Mouse (Mus musculus): Measurements from ENCODE around the gene Gm11938. TPM values are rescaled to one million over a fixed set of nuclear protein-coding genes. Genes with fewer than 3 reads are reported as not detected.
"Not testable (repeated sequence)": the region's sequence is repeated elsewhere in the genome, so short reads cannot be mapped to it uniquely, and the experiment has no call there.

Gm11938 gene
- not detected in 2 replicates for polyA plus RNA-seq (2015; fragmentation: Nextera tagmentation; extraction: Ambion mirVana)

DNA sequence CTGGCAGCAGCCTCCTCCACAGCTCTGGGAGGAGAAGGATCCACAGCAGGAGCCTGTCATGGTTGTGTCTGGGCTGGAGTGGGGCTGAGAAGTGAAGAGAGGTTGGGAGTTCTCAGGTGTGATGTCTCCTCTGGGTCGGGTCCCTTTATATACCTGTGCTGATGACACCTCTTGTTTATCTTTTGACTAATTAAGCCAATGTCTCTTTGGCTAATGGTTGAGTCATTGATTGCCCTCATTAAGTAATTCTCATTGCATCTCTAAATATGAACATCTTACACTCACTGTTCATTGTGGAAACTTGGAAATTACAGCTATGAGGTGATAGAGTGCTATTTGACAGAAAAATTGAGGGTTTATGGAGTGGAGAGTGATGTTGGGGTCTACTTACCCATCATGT is at the start of gene Gm11938:
Gene Gm11938, minus strand, starts transcription at position 101 of the 400 bp plus-strand sequence.
- ATAC-seq (ENCODE audit: low read depth); H3K4me3 ChIP-seq; H3K36me3 ChIP-seq; H3K27ac ChIP-seq (replicated peaks); H3K9me3 ChIP-seq; H3K27me3 ChIP-seq; H3K4me2 ChIP-seq; H3K9ac ChIP-seq; H3K4me1 ChIP-seq (replicated peaks): not testable (repeated sequence)
- WGBS = 53% methylated on average over 1 of the region's 1 CpGs

DNA sequence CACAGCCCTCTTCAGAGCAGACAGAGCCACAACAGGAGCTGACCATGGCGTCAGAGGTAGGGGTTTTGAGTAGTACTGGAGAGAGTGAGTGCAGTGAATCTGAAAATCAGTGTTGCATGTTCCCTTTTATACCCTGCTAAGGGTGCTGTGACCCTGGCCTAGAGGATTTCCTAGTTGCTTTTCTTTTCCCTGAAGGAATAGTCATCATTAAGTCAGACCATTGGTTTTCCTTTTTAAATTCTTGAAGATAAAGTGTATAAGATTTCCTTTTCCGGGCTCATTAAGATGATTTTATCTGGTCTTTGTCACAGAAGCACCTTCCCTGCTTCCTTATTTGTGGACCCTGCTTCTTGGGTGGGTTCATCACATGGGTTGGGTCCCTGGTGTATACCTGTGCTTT is 47.0 kb upstream of the Gm11938 start, which contains the start of gene Gm11555:
Gene Gm11555, minus strand, starts transcription at position 101 of the 400 bp plus-strand sequence.
- Histone ChIP-seq H3K36me3 (no peaks in the 10 kb centered on the region), H3K4me1 (replicated peaks) (no peaks in the 10 kb centered on the region), H3K9me3 (no peaks in the 10 kb centered on the region), H3K4me2 (no peak within 1 kb of the TSS), H3K27ac (replicated peaks) (no peak within 1 kb of the TSS), H3K27me3 (no peaks in the 10 kb centered on the region), H3K9ac (no peak within 1 kb of the TSS), H3K4me3 (no peak within 1 kb of the TSS)
- WGBS = 82% methylated on average over 2 of the region's 2 CpGs
- ATAC-seq (ENCODE audit: low read depth) = no peak

DNA sequence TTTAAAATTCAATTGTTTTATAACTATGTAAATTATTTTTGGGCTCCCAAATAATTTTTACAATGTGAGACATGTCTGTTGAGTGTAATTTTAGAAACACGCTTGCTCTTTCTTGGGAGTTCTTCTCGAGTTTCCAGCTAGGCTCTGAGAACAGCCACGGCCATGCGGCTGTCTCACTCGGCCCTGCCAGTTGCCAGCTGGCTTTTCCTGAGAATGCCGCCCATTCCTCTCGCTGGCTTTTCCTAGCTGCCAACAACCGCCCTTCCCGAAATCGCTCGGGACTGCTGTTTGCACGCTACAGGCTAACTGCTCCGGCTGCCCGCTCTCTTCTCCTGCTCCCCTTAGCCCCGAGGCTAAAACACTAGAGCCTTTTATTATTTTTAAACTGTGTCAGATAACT is 43.3 kb upstream of the Gm11938 start:
- Histone ChIP-seq H3K4me2 (no peak overlapping the region), H3K4me1 (replicated peaks) (no peaks in the 10 kb centered on the region), H3K9me3 (no peaks in the 10 kb centered on the region), H3K36me3 (no peaks in the 10 kb centered on the region), H3K27ac (replicated peaks) (no peak overlapping the region), H3K4me3 (no peak overlapping the region), H3K27me3 (no peaks in the 10 kb centered on the region), H3K9ac (no peak overlapping the region)
- no peak for ATAC-seq (ENCODE audit: low read depth)
- 90% methylated on average over 15 of the region's 15 CpGs for WGBS

DNA sequence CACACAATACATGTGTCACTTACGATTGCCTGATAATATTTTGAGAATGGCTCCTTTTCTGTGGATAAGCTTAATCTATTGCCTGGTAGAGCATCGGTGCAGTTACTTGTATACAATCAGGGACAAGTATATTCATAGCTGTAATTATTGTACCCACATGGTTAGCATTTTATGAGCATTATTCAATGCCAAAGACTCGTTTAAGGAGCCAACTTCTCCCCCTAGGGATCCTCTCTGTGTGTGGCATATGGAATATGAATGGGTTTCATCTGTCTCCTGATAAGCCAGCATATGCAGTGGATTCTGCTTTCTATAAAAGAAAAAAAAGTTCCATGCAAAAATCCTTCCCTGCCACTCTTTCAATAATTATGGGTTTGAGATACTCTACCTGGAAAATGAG is 41.2 kb upstream of the Gm11938 start:
- Histone ChIP-seq H3K36me3 (no peaks in the 10 kb centered on the region), H3K4me1 (replicated peaks) (no peaks in the 10 kb centered on the region), H3K9me3 (no peaks in the 10 kb centered on the region), H3K27me3 (no peaks in the 10 kb centered on the region), H3K27ac (replicated peaks) (no peak overlapping the region), H3K4me2 (no peak overlapping the region), H3K4me3 (no peak overlapping the region), H3K9ac (no peak overlapping the region)
- ATAC-seq (ENCODE audit: low read depth) = no peak
- 60% methylated on average over 3 of the region's 3 CpGs for WGBS

DNA sequence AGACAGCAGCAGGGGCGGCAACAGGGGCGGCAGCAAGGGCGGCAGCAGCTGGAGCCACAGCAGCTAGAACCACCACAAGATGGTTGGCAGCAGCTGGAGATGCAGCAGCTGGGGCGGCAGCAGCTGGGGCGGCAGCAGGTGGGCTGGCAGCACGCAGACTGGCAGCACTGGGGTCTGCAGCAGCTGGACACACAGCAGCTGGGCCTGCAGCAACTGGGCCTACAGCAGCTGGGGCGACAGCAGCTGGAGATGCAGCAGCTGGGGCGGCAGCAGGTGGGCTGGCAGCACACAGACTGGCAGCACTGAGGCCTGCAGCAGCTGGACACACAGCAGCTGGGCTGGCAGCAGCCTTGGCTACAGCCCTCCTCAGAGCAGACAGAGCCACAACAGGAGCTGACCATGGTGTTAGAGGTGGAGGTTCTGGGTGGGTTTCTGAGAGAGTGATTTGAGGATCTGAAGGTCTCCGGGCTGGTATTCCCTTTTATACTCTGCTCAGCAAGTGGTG is 40.6 kb upstream of the Gm11938 start, which contains the start of gene Krtap4-7:
Gene Krtap4-7, minus strand, starts transcription at position 455 of the 505 bp plus-strand sequence.
- not testable (repeated sequence) for H3K27ac ChIP-seq (replicated peaks); H3K27me3 ChIP-seq; H3K4me1 ChIP-seq (replicated peaks); H3K9me3 ChIP-seq; H3K36me3 ChIP-seq; H3K9ac ChIP-seq; ATAC-seq (ENCODE audit: low read depth); H3K4me3 ChIP-seq; H3K4me2 ChIP-seq
- WGBS = 83% methylated on average over 9 of the region's 9 CpGs

DNA sequence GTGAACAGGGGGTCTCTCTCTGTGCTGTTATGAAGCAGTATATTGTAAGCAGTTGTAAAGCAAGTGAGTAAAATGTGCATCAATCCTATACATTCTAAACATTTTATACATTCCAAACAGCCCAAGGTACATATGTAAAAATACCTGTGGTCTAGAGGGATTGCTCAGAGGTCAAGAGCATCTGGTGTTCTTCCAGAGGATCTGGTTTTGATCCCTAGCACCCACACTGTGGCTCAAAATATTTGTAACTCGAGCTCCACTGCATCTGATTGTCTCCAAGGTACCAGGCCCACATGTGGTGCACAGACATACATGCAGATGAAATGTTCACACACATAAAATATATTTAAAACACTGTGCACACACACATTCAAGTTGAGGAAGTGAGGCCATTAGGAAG is 37.8 kb upstream of the Gm11938 start:
- Histone ChIP-seq H3K4me2 (no peak overlapping the region), H3K4me3 (no peak overlapping the region), H3K9me3 (no peaks in the 10 kb centered on the region), H3K27me3 (no peaks in the 10 kb centered on the region), H3K4me1 (replicated peaks) (no peaks in the 10 kb centered on the region), H3K36me3 (no peaks in the 10 kb centered on the region), H3K9ac (no peak overlapping the region), H3K27ac (replicated peaks) (no peak overlapping the region)
- 42% methylated on average over 1 of the region's 1 CpGs for WGBS
- ATAC-seq (ENCODE audit: low read depth) = no peak

DNA sequence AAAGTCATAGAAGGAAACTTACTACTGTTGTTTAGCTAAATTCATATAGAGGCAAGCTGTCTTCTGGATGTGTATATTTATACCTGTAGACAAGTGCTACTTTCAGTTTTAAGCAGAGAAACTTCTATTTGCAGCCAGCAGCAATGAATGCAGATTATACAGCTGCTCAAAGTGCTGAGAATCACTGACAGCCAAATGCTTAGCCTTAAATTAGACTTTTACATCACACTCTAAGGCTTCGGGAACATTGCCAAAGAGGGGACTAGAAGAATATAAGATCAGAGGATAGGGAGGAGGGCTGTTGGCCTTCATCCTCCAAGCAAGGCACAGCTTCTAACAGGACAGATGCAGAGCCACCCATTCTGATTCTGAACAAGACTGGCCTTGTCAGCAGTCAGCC is 34.0 kb upstream of the Gm11938 start:
- Histone ChIP-seq H3K9ac (no peak overlapping the region), H3K36me3 (no peaks in the 10 kb centered on the region), H3K4me3 (no peak overlapping the region), H3K4me2 (no peak overlapping the region), H3K9me3 (no peaks in the 10 kb centered on the region), H3K4me1 (replicated peaks) (no peaks in the 10 kb centered on the region), H3K27ac (replicated peaks) (no peak overlapping the region), H3K27me3 (no peaks in the 10 kb centered on the region)
- no peak for ATAC-seq (ENCODE audit: low read depth)
- 77% methylated on average over 1 of the region's 1 CpGs for WGBS

DNA sequence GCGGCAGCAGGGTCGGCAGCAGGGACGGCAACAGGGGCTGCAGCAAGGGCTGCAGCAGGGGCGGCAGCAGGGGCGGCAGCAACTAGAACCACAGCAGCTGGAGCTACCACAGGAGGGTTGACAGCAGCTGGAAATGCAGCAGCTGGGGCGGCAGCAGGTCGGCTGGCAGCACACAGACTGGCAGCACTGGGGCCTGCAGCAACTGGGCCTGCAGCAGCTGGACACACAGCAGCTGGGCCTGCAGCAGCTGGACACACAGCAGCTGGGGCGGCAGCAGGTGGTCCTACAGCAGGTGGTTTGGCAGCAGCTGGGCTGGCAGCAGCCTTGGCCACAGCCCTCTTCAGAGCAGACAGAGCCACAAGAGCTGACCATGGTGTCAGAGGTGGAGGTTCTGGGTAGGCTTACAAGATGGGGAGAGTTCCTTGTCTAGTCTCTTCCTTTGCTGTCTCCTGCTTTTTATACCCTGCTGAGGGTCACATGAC is 31.6 kb upstream of the Gm11938 start, which contains the start of gene Krtap4-2:
Gene Krtap4-2, minus strand, starts transcription at position 432 of the 482 bp plus-strand sequence.
- 43% methylated on average over 8 of the region's 8 CpGs for WGBS
- no peak for ATAC-seq (ENCODE audit: low read depth)
- H3K4me3 ChIP-seq = no peak within 1 kb of the TSS
- H3K27ac ChIP-seq (replicated peaks) = no peak within 1 kb of the TSS
- H3K9ac ChIP-seq = no peak within 1 kb of the TSS
- H3K4me2 ChIP-seq = no peak within 1 kb of the TSS
- no peaks in the 10 kb centered on the region for H3K9me3 ChIP-seq
- H3K4me1 ChIP-seq (replicated peaks) = no peaks in the 10 kb centered on the region
- no peaks in the 10 kb centered on the region for H3K27me3 ChIP-seq
- H3K36me3 ChIP-seq = no peaks in the 10 kb centered on the region

DNA sequence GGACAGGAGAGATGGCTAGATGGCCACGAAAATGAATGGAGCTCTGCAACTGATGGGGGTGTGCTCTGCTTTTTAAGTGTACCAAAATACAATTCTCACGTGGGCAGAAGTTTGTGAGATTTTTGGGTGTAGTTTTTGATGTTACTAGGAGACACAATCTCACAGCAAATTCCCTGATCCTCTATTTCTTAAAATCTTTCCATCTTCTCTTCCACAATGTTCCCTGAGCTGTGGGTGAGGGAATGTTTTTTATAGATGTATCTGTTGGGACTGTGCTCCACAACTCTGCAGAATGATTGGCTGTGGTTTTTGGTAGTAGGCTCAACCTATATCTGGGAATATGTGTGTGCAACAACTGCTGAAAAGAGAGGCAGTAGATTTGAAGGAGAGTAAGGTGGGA is 30.2 kb upstream of the Gm11938 start:
- ATAC-seq (ENCODE audit: low read depth) = no peak
- Histone ChIP-seq H3K9ac (no peak overlapping the region), H3K27ac (replicated peaks) (no peak overlapping the region), H3K27me3 (no peaks in the 10 kb centered on the region), H3K4me1 (replicated peaks) (no peaks in the 10 kb centered on the region), H3K4me2 (no peak overlapping the region), H3K4me3 (no peak overlapping the region), H3K36me3 (no peaks in the 10 kb centered on the region), H3K9me3 (no peaks in the 10 kb centered on the region)
- WGBS = 79% methylated on average over 2 of the region's 2 CpGs

DNA sequence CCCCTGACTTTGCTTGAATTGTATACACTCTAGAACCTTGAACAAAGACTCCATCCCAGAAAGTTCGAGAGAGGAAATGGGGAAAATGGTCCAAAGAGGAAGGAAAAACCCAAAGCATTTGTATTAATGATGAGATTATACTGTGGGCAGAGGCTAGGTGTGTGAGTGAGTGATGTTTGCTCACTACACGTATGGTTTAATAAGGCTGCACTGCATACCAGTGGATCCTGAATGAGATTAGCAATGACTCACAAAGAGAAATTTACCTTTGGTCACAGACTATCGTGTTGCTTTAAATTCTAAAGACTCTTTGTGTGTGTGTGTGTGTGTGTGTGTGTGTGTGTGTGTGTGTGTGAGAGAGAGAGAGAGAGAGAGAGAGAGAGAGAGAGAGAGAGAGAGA is 27.8 kb upstream of the Gm11938 start:
- Histone ChIP-seq H3K9me3 (no peaks in the 10 kb centered on the region), H3K4me1 (replicated peaks) (no peaks in the 10 kb centered on the region), H3K36me3 (no peaks in the 10 kb centered on the region), H3K4me3 (no peak overlapping the region), H3K27me3 (no peaks in the 10 kb centered on the region), H3K9ac (no peak overlapping the region), H3K27ac (replicated peaks) (no peak overlapping the region), H3K4me2 (no peak overlapping the region)
- no peak for ATAC-seq (ENCODE audit: low read depth)
- WGBS = 82% methylated on average over 3 of the region's 3 CpGs

DNA sequence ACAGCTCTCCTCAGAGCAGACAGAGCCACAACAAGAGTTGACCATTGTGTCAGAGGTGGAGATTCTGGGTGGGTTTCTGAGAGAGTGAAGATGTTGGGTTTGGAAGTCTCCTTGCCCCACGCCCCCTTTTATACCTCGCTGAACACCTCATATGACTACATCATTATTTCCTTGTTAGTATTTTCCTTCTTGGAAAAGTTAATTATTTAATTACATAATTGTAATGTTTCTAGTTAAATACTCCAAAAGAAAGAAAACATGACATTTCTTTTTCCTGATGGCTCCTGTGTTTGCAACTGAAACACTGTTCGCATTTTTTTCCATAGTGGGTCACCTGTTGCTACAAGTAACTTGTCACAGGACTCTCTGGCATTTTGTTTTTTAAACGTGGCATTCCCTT is 25.0 kb upstream of the Gm11938 start, which contains the start of gene Krtap4-1:
Gene Krtap4-1, minus strand, starts transcription at position 101 of the 400 bp plus-strand sequence.
- H3K4me2 ChIP-seq = no peak within 1 kb of the TSS
- H3K27me3 ChIP-seq = no peaks in the 10 kb centered on the region
- H3K4me3 ChIP-seq = no peak within 1 kb of the TSS
- no peaks in the 10 kb centered on the region for H3K4me1 ChIP-seq (replicated peaks)
- H3K36me3 ChIP-seq = no peaks in the 10 kb centered on the region
- H3K9ac ChIP-seq = no peak within 1 kb of the TSS
- 86% methylated on average over 4 of the region's 4 CpGs for WGBS
- no peaks in the 10 kb centered on the region for H3K9me3 ChIP-seq
- no peak for ATAC-seq (ENCODE audit: low read depth)
- H3K27ac ChIP-seq (replicated peaks) = no peak within 1 kb of the TSS

DNA sequence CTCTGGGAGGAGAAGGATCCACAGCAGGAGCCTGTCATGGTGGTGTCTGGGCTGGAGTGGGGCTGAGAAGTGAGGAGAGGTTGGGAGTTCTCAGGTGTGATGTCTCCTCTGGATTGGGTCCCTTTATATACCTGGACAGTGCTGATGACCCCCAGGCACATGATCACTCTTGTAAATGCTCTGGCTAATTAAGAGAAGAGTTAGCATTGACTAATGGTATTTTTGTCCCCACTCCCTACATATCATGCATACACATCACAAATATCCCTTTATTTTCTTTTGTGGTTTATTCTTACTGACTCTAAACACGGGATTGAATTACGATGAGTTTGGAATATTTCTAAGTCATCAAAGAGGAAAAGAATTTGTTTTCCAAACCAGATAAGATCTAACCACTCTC is 17.2 kb upstream of the Gm11938 start, which contains the start of gene Gm11562:
Gene Gm11562, minus strand, starts transcription at position 101 of the 400 bp plus-strand sequence.
- ATAC-seq (ENCODE audit: low read depth) = no peak
- 91% methylated on average over 2 of the region's 2 CpGs for WGBS
- H3K4me1 ChIP-seq (replicated peaks) = no peaks in the 10 kb centered on the region

DNA sequence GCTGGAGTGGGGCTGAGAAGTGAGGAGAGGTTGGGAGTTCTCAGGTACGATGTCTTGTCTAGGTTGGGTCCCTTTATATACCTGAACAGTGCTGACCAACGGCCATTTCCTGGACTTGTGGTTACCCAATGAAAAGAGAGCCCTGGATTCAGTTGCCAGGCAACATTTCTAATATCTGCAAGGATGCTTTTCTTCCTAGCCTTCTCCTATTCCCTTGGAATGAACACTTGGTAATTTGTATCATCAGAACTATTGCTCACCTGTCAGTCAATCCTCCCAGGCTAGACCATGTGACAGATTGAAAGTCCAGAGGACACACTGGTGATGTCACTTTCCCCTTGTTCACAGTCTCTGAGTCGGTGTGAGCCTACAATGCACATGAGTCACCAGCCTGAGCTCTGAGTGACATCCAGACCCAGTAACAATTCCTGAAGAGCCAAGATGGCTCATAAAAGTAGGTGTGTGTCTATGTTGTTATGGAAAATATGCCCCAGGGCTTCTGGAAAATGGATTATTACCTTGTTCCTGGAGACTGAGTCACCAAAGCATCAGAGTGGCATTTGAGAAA is 11.8 kb upstream of the Gm11938 start, which contains the start of gene Krtap2-4:
Gene Krtap2-4, minus strand, starts transcription at position 51 of the 568 bp plus-strand sequence.
- no peak within 1 kb of the TSS for H3K4me3 ChIP-seq
- H3K27me3 ChIP-seq = no peaks in the 10 kb centered on the region
- WGBS = 62% methylated on average over 3 of the region's 3 CpGs
- ATAC-seq (ENCODE audit: low read depth) = no peak
- H3K9ac ChIP-seq = no peak within 1 kb of the TSS
- H3K9me3 ChIP-seq = no peaks in the 10 kb centered on the region
- H3K27ac ChIP-seq (replicated peaks) = no peak within 1 kb of the TSS
- H3K36me3 ChIP-seq = no peaks in the 10 kb centered on the region
- no peaks in the 10 kb centered on the region for H3K4me1 ChIP-seq (replicated peaks)
- H3K4me2 ChIP-seq = no peak within 1 kb of the TSS

More for the DNA sequence above, 17.2 kb upstream of the Gm11938 start, which contains the start of gene Gm11562:
- H3K4me2 ChIP-seq = no peak within 1 kb of the TSS
- no peak within 1 kb of the TSS for H3K27ac ChIP-seq (replicated peaks)
- no peak within 1 kb of the TSS for H3K4me3 ChIP-seq
- no peaks in the 10 kb centered on the region for H3K27me3 ChIP-seq
- no peaks in the 10 kb centered on the region for H3K9me3 ChIP-seq
- H3K36me3 ChIP-seq = no peaks in the 10 kb centered on the region
- no peak within 1 kb of the TSS for H3K9ac ChIP-seq

Measured in neural tube, embryonic 13.5 days (tissue).